Mouse (Mus musculus) limb, embryonic 10.5 days (tissue): ENCODE measurements around the gene Ktn1. TPM values are rescaled to one million over a fixed set of nuclear protein-coding genes. Genes with fewer than 3 reads are reported as not detected.

Experiments used
- DNase-seq: peaks from one replicate; pipeline ENCODE4 v3.0.0-alpha.2; 2017; ENCODE audit warnings: low spot score
- H3K27ac ChIP-seq: fragments of 300-500 bp; sonication (generic); 2 replicates; pipeline ENCODE4 v1.5.1; 2016; ENCODE audit warnings: mild to moderate bottlenecking
- H3K27me3 ChIP-seq: fragments of 300-500 bp; sonication (generic); 2 replicates; pipeline ENCODE4 v1.6.1; 2016; ENCODE audit warnings: low read depth, mild to moderate bottlenecking; ENCODE audit not compliant: poor library complexity, severe bottlenecking
- H3K36me3 ChIP-seq: fragments of 300-500 bp; sonication (generic); 2 replicates; pipeline ENCODE4 v1.6.1; 2016; ENCODE audit warnings: mild to moderate bottlenecking, moderate library complexity
- H3K4me1 ChIP-seq: fragments of 300-500 bp; sonication (generic); 2 replicates; pipeline ENCODE4 v1.6.1; 2016
- H3K4me3 ChIP-seq: fragments of 300-500 bp; sonication (generic); 2 replicates; pipeline ENCODE4 v1.5.1; 2016; ENCODE audit warnings: mild to moderate bottlenecking, moderate library complexity
- H3K9me3 ChIP-seq: fragments of 300-500 bp; sonication (generic); replicated peaks from 2 replicates; pipeline ENCODE4 v1.6.1; 2016; ENCODE audit warnings: mild to moderate bottlenecking
- WGBS: fragments of 180-500 bp; shearing (Covaris S2); methylation state at CpG from one replicate; pipeline ENCODE4 v1.1.7; 2016; 5-methylcytosine and 5-hydroxymethylcytosine counted together
- polyA plus RNA-seq: library from polyadenylated mRNA; unstranded; fragments of >200 nt; fragmentation: Nextera tagmentation; extraction: Ambion mirVana; gene quantifications from 2 replicates; pipeline ENCODE4 v1.2.1, GENCODE M21; 2016

Gene Ktn1
- polyA plus RNA-seq, 1 experiment from 2014 or later: 55.9 TPM

- Histone ChIP-seq H3K27me3 (no peaks in the 10 kb centered on the region), H3K4me1 (peaks cover 7% of the 10 kb centered on the region), H3K27ac (no peak overlapping the region), H3K36me3 (peaks cover 8% of the 10 kb centered on the region; the same call in 1 of the 2 replicates), H3K9me3 (no peaks in the 10 kb centered on the region), H3K4me3 (no peak overlapping the region)
- WGBS: 91% methylated on average over 9 of the region's 9 CpGs
- no peak for DNase-seq
Observed at GRCm38 (mm10) chr14:47747536-47747935, 99.3 kb downstream of the Ktn1 start.

- WGBS: 96% methylated on average over 3 of the region's 3 CpGs
- no peaks in the 10 kb centered on the region for H3K27me3 ChIP-seq
- H3K4me1 ChIP-seq: peaks cover 15% of the 10 kb centered on the region
- 0 out of 2 replicates have a peak, but pooled peaks cover 2% of the 10 kb centered on the region for H3K36me3 ChIP-seq
- no peak for DNase-seq
- no peaks in the 10 kb centered on the region for H3K9me3 ChIP-seq
- no peak overlapping the region for H3K27ac ChIP-seq
- H3K4me3 ChIP-seq: no peak overlapping the region
Observed at GRCm38 (mm10) chr14:47748714-47749113, 100.5 kb downstream of the Ktn1 start.

GRCm38 (mm10) chr14:47751422-47752205, 103.4 kb downstream of the Ktn1 start:
- WGBS: 58% methylated on average over 8 of the region's 8 CpGs
- Histone ChIP-seq H3K36me3 (0 out of 2 replicates have a peak, but pooled peaks cover 2% of the 10 kb centered on the region), H3K27ac (no peak overlapping the region), H3K4me3 (no peak overlapping the region), H3K9me3 (no peaks in the 10 kb centered on the region), H3K4me1 (peaks cover 13% of the 10 kb centered on the region), H3K27me3 (no peaks in the 10 kb centered on the region)
- peak; percentile 45 for DNase-seq

- H3K36me3 ChIP-seq: no peaks in the 10 kb centered on the region
- H3K4me3 ChIP-seq: no peak overlapping the region
- 37% methylated on average over 3 of the region's 3 CpGs for WGBS
Observed at GRCm38 (mm10) chr14:47753561-47753960, 105.3 kb downstream of the Ktn1 start.

GRCm38 (mm10) chr14:47754253-47754897, 106.1 kb downstream of the Ktn1 start:
- no peaks in the 10 kb centered on the region for H3K9me3 ChIP-seq
- H3K27me3 ChIP-seq: no peaks in the 10 kb centered on the region
- WGBS: 86% methylated on average over 4 of the region's 4 CpGs
- H3K4me1 ChIP-seq: peaks cover 13% of the 10 kb centered on the region
- H3K36me3 ChIP-seq: no peaks in the 10 kb centered on the region
- DNase-seq: no peak
- no peak overlapping the region for H3K27ac ChIP-seq
- no peak overlapping the region for H3K4me3 ChIP-seq

More at GRCm38 (mm10) chr14:47753561-47753960, 105.3 kb downstream of the Ktn1 start:
- DNase-seq: no peak
- H3K9me3 ChIP-seq: no peaks in the 10 kb centered on the region
- H3K27me3 ChIP-seq: no peaks in the 10 kb centered on the region
- peaks cover 13% of the 10 kb centered on the region for H3K4me1 ChIP-seq
- no peak overlapping the region for H3K27ac ChIP-seq

GRCm38 (mm10) chr14:47756411-47757065, 108.3 kb downstream of the Ktn1 start:
- H3K36me3 ChIP-seq: no peaks in the 10 kb centered on the region
- 93% methylated on average over 9 of the region's 9 CpGs for WGBS
- H3K9me3 ChIP-seq: no peaks in the 10 kb centered on the region
- peaks cover 13% of the 10 kb centered on the region for H3K4me1 ChIP-seq
- H3K27me3 ChIP-seq: no peaks in the 10 kb centered on the region
- no peak overlapping the region for H3K4me3 ChIP-seq
- no peak overlapping the region for H3K27ac ChIP-seq
- no peak for DNase-seq

GRCm38 (mm10) chr14:47765192-47765591, 116.9 kb downstream of the Ktn1 start:
- Histone ChIP-seq H3K4me3 (no peak overlapping the region), H3K27me3 (no peaks in the 10 kb centered on the region), H3K9me3 (no peaks in the 10 kb centered on the region), H3K27ac (no peak overlapping the region), H3K4me1 (no peaks in the 10 kb centered on the region), H3K36me3 (no peaks in the 10 kb centered on the region)
- DNase-seq: no peak
- WGBS: 88% methylated on average over 6 of the region's 6 CpGs

GRCm38 (mm10) chr14:47765796-47766195, 117.5 kb downstream of the Ktn1 start:
- H3K4me3 ChIP-seq: no peak overlapping the region
- WGBS: 86% methylated on average over 3 of the region's 3 CpGs
- no peak overlapping the region for H3K27ac ChIP-seq
- H3K27me3 ChIP-seq: no peaks in the 10 kb centered on the region
- no peak for DNase-seq
- no peaks in the 10 kb centered on the region for H3K36me3 ChIP-seq
- no peaks in the 10 kb centered on the region for H3K4me1 ChIP-seq
- H3K9me3 ChIP-seq: no peaks in the 10 kb centered on the region

GRCm38 (mm10) chr14:47766373-47766772, 118.1 kb downstream of the Ktn1 start:
- 82% methylated on average over 2 of the region's 2 CpGs for WGBS
- DNase-seq: no peak
- Histone ChIP-seq H3K36me3 (no peaks in the 10 kb centered on the region), H3K27ac (no peak overlapping the region), H3K4me1 (no peaks in the 10 kb centered on the region), H3K27me3 (no peaks in the 10 kb centered on the region), H3K4me3 (no peak overlapping the region), H3K9me3 (no peaks in the 10 kb centered on the region)

- Histone ChIP-seq H3K27me3 (no peaks in the 10 kb centered on the region), H3K4me1 (no peaks in the 10 kb centered on the region), H3K4me3 (no peak overlapping the region), H3K9me3 (no peaks in the 10 kb centered on the region), H3K27ac (no peak overlapping the region), H3K36me3 (no peaks in the 10 kb centered on the region)
- 91% methylated on average over 4 of the region's 4 CpGs for WGBS
- DNase-seq: no peak
Observed at GRCm38 (mm10) chr14:47771496-47771895, 123.2 kb downstream of the Ktn1 start.

- Histone ChIP-seq H3K27me3 (no peaks in the 10 kb centered on the region), H3K27ac (no peak overlapping the region), H3K36me3 (no peaks in the 10 kb centered on the region), H3K4me1 (no peaks in the 10 kb centered on the region), H3K9me3 (no peaks in the 10 kb centered on the region), H3K4me3 (no peak overlapping the region)
- no peak for DNase-seq
- WGBS: 94% methylated on average over 3 of the region's 3 CpGs
Observed at GRCm38 (mm10) chr14:47775543-47775942, 127.3 kb downstream of the Ktn1 start.

- Histone ChIP-seq H3K27ac (no peak overlapping the region), H3K9me3 (no peaks in the 10 kb centered on the region), H3K4me1 (no peaks in the 10 kb centered on the region), H3K4me3 (no peak overlapping the region), H3K36me3 (no peaks in the 10 kb centered on the region), H3K27me3 (no peaks in the 10 kb centered on the region)
- DNase-seq: no peak
- 79% methylated on average over 6 of the region's 6 CpGs for WGBS
Observed at GRCm38 (mm10) chr14:47776260-47777035, 128.2 kb downstream of the Ktn1 start.
